Mouse (Mus musculus): ENCODE results near the gene Lyar. TPM values are rescaled to one million over a fixed set of nuclear protein-coding genes. Genes with fewer than 3 reads are reported as not detected.

The Lyar gene
- polyA plus RNA-seq, 1 experiment from 2014 or later, result 53.7 TPM

DNA sequence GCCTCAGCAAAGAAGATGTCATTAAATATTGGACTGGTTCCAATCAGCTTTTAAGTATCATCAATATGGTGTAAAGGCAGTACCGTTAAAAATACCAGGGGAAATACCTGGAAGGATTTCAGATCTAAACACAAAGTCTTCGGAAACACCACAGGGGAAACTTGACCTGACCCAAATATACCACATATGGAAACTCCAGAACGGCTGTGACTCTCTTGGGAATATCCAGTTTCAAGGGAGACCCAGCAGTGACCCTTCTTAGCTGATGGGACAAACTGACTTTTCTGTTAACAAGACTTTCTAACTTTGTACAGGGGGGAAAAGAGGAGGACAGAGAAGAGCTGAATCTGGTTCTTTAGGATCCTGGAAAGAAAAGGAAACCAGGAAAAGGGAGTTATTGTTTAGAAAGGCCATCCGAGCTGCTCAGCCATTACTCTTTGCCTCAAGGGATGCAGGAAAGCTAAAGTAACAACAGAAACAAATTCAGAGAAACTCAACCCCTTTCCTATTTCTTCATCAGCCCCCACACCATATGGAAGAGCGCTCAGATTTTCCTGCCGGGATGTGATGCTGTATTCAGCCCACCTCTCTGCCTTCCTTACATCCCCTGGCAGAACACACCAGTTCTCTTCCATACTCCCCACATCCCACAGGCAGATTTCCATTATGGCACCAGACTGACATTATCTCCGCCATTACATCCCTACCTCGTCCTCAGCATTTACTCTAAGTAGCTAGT lies 37.9 kb downstream of the Lyar start:
- no peak for ATAC-seq (replicated peaks)
- Histone ChIP-seq H3K27me3 (no peaks in the 10 kb centered on the region), H3K36me3 (peaks cover 9% of the 10 kb centered on the region; the same call in 1 of the 2 replicates), H3K9ac (replicated peaks) (no peak overlapping the region), H3K9me3 (no peaks in the 10 kb centered on the region), H3K4me2 (replicated peaks) (no peak overlapping the region), H3K4me1 (peaks cover 8% of the 10 kb centered on the region), H3K4me3 (no peak overlapping the region), H3K27ac (replicated peaks) (no peak overlapping the region)
- 90% methylated on average over 8 of the region's 8 CpGs for WGBS

DNA sequence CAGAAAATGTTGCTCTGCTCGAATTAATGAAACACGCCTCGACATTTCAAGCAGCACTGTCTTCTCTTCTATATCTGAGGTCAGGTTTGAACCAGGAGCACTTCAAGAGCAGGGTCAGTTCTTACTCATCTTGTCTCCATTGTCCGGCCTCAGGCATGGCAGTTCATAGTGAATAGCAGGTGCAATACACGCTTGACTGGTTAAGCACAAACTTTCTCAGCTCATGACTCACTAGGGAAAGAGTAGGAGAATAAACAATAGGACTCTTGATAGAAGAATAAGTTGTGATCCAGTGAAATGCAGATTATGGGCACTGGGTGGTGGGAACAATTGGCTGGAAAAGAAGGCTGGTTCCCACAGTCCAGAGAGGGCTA lies 38.5 kb downstream of the Lyar start:
- 87% methylated on average over 5 of the region's 5 CpGs for WGBS
- H3K4me1 ChIP-seq, result peaks cover 8% of the 10 kb centered on the region
- peaks cover 14% of the 10 kb centered on the region; the same call in 1 of the 2 replicates for H3K36me3 ChIP-seq
- H3K4me2 ChIP-seq (replicated peaks), result no peak overlapping the region
- no peak overlapping the region for H3K4me3 ChIP-seq
- H3K9ac ChIP-seq (replicated peaks), result no peak overlapping the region
- no peaks in the 10 kb centered on the region for H3K27me3 ChIP-seq
- H3K9me3 ChIP-seq, result no peaks in the 10 kb centered on the region
- H3K27ac ChIP-seq (replicated peaks), result no peak overlapping the region
- ATAC-seq (replicated peaks), result no peak

DNA sequence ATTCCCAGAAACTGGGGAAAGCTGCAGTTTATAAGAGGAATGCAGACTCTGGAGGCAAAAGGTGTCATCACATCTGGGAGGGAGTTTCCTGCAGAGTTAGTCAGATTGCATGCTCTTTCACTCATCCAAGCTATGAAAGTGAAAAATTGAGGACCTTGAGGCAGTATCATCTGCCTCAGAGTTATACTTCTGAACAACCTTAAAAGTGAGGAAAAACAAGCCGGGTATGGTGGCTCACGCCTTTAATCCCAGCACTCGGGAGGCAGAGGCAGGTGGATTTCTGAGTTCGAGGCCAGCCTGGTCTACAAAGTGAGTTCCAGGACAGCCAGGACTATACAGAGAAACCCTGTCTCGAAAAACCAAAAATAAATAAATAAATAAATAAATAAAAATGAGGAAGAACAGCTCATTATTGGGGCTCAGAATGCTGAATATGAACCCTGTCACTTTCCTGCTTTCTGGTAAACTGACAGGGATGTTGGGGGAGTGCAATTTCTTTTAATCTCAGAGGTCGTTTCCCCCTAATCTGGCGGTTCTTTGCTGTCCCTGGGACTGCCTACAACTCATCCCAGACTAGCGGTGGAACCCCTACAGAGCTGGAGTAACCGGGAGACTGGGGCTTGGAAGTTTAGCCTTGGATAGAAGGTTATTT lies 39.3 kb downstream of the Lyar start:
- WGBS, result 45% methylated on average over 9 of the region's 9 CpGs
- peaks cover 8% of the 10 kb centered on the region for H3K4me1 ChIP-seq
- ATAC-seq (replicated peaks), result peak; percentile 46
- no peaks in the 10 kb centered on the region for H3K9me3 ChIP-seq
- no peaks in the 10 kb centered on the region for H3K27me3 ChIP-seq
- H3K36me3 ChIP-seq, result peaks cover 23% of the 10 kb centered on the region
- peak overlapping the region; percentile 72 for H3K27ac ChIP-seq (replicated peaks)
- H3K4me3 ChIP-seq, result peak overlapping the region; percentile 62
- peak overlapping the region; percentile 88 for H3K4me2 ChIP-seq (replicated peaks)
- H3K9ac ChIP-seq (replicated peaks), result peak overlapping the region; percentile 78

DNA sequence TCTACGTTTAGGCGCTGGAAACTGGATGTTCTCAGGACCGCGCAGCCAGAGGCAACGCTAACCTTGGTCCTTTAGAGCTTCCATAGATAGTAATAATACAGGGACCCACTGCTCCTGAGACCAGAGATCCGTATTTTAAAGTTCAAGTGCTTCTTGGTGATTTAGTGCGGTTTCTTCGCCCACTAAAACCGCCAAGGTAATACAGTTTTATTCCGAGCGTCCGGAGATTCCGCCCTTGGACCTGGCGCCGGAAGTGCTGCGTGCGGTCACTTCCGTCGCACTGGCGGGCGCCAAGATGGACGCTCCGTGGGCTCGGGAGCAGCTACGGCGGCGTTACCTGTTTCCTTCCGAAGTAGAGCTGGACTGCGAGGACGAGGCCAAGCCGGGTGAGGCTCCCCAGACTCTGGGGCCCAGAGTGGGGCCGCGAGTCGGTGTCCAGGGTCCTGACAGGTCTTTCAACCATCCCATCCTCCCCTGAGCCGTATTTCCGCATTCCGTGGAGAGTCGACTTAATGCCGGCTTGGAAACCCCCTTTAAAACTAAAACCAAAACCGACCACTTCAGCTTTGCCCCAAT lies 39.9 kb downstream of the Lyar start, which contains the start of gene Tmem128:
Tmem128 (plus strand) TSS at position 79 of the 576 bp plus-strand sequence.
- ATAC-seq (replicated peaks), result peak; percentile 78
- Histone ChIP-seq H3K9ac (replicated peaks) (peak within 1 kb of the TSS; percentile 78), H3K4me1 (peaks cover 8% of the 10 kb centered on the region), H3K27ac (replicated peaks) (peak within 1 kb of the TSS; percentile 72), H3K27me3 (no peaks in the 10 kb centered on the region), H3K9me3 (no peaks in the 10 kb centered on the region), H3K4me2 (replicated peaks) (peak within 1 kb of the TSS; percentile 88), H3K4me3 (peak within 1 kb of the TSS; percentile 62), H3K36me3 (peaks cover 29% of the 10 kb centered on the region)
- WGBS, result under 1% methylated on average over 40 of the region's 40 CpGs

DNA sequence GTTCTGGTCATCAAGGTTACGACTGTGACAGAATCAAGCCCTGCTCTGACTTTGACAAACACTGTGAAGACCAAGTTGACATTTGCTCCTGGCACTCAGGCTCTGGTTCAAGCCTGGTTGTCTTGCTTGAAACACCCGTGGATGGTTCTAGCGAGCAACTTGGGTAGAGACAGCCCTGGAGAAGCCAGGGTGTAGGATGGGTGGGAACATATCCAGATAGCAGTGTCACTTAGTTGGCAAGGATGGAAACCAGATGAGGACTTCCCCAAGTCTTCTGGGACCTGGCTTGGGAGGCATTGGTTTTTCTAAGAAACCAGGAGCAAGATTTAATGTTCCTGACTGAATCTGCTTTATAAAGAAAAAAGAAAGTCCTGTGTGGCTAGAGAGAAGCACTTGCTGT lies 50.7 kb downstream of the Lyar start:
- H3K4me1 ChIP-seq, result no peaks in the 10 kb centered on the region
- H3K4me2 ChIP-seq (replicated peaks), result no peak overlapping the region
- H3K27me3 ChIP-seq, result peaks cover 19% of the 10 kb centered on the region
- no peak for ATAC-seq (replicated peaks)
- no peak overlapping the region for H3K9ac ChIP-seq (replicated peaks)
- H3K27ac ChIP-seq (replicated peaks), result no peak overlapping the region
- 84% methylated on average over 3 of the region's 3 CpGs for WGBS
- H3K4me3 ChIP-seq, result no peak overlapping the region
- no peaks in the 10 kb centered on the region for H3K9me3 ChIP-seq
- H3K36me3 ChIP-seq, result peaks cover 34% of the 10 kb centered on the region

DNA sequence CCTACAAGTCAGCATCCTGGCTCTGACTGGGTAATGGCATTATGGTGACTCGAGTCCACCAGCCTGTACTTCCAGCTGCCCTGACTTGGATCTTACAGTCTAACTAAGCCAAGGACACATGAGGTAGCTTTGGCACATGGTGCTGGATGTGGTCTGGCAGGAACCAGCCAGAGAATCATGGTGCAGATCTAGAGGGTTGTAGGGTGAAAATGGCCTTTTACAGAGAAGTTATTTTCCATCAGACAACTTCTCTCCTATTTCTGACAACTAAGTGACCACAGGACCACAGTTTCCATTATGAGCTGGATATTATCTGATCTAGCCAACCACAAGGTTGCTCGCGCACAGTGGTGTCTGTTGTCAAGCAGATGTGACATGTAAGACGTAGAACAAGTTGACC lies 53.6 kb downstream of the Lyar start:
- H3K9ac ChIP-seq (replicated peaks), result no peak overlapping the region
- no peaks in the 10 kb centered on the region for H3K9me3 ChIP-seq
- H3K4me1 ChIP-seq, result peaks cover 18% of the 10 kb centered on the region
- H3K27ac ChIP-seq (replicated peaks), result no peak overlapping the region
- no peak overlapping the region for H3K4me2 ChIP-seq (replicated peaks)
- H3K4me3 ChIP-seq, result no peak overlapping the region
- H3K36me3 ChIP-seq, result peaks cover 13% of the 10 kb centered on the region; the same call in 1 of the 2 replicates
- ATAC-seq (replicated peaks), result no peak
- WGBS, result 89% methylated on average over 4 of the region's 4 CpGs
- H3K27me3 ChIP-seq, result peaks cover 46% of the 10 kb centered on the region

DNA sequence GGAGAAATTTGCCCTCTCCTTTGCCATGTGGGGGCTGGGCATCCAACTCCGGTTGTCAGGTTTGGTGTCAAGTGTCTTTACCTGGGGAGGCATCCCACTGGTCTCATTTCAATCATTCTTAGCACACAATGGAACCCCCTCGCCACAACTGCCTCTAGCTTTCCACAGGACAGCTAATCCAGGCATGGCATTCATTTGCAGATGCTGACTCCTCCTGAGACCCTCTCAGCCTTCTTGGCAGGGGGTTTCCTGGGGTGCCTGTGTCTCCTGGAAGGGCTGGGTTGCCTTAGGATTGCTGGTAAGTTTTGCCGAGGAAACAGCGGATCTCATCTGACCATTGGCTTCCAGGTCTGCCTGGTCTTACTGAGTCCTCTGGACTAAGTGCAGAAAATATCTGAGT lies 55.5 kb downstream of the Lyar start, which contains the start of gene Otop1:
Otop1 (plus strand) TSS at position 202 of the 400 bp plus-strand sequence.
- ATAC-seq (replicated peaks), result no peak
- 7% methylated on average over 4 of the region's 4 CpGs for WGBS
- H3K27ac ChIP-seq (replicated peaks), result no peak within 1 kb of the TSS

DNA sequence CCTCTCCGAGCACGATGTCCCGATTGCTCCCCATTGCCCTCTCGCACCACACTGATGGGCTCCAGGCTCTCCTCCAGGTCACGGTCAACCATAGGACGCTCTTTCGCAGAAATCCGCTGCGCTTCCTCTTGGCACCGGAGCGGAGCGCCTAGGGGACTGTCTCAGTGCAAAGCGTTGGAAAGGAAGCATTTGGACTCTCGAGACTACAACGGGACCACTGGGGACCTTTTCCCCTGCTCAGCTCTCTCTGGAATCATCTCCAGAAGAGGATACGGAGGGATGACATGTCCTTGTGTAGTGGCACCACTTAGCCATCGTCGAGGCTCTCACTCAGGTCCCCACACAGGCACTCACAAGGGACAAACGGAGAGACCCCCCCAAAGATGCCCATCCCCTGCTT lies 56.2 kb downstream of the Lyar start:
- H3K27me3 ChIP-seq, result peaks cover 60% of the 10 kb centered on the region
- peak overlapping the region; percentile 13 for H3K4me3 ChIP-seq
- H3K4me1 ChIP-seq, result peaks cover 18% of the 10 kb centered on the region
- no peak for ATAC-seq (replicated peaks)
- no peak overlapping the region for H3K9ac ChIP-seq (replicated peaks)
- H3K36me3 ChIP-seq, result peaks cover 3% of the 10 kb centered on the region; the same call in 1 of the 2 replicates
- no peak overlapping the region for H3K27ac ChIP-seq (replicated peaks)
- 0% methylated on average over 19 of the region's 19 CpGs for WGBS
- peak overlapping the region; percentile 11 for H3K4me2 ChIP-seq (replicated peaks)
- H3K9me3 ChIP-seq, result no peaks in the 10 kb centered on the region

More for the DNA sequence above, 55.5 kb downstream of the Lyar start, which contains the start of gene Otop1:
- Histone ChIP-seq H3K4me2 (replicated peaks) (peak within 1 kb of the TSS; percentile 50), H3K9ac (replicated peaks) (no peak within 1 kb of the TSS), H3K4me3 (peak within 1 kb of the TSS; percentile 13), H3K27me3 (peaks cover 60% of the 10 kb centered on the region), H3K4me1 (peaks cover 18% of the 10 kb centered on the region), H3K36me3 (peaks cover 10% of the 10 kb centered on the region; the same call in 1 of the 2 replicates), H3K9me3 (no peaks in the 10 kb centered on the region)

DNA sequence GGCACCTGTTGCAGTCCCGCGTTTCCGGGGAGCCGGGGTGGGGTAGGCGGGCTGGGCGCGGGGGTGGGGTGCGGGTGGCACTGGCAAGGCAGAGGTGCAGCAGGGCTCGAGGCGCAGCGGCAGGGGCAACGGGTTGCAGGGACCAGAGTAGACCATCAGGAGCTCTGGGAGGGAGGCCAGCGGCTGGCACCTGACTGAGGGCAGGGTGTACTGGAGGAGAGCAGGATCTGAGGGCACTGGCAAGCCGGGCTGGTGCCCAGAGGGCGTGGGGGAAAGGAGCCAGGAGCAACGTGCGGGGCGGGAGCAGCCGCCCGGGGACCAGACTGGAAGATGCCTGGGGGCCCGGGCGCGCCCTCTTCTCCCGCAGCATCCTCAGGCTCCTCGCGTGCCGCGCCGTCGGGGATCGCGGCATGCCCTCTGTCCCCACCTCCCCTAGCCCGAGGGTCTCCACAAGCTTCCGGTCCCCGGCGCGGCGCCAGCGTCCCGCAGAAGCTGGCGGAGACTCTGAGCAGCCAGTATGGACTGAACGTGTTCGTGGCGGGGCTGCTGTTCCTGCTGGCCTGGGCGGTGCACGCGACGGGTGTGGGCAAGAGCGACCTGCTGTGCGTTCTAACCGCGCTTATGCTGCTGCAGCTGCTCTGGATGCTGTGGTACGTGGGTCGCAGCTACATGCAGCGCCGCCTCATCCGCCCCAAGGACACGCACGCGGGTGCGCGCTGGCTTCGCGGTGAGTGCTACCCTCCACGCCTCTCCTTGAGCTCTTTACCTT lies 57.0 kb downstream of the Lyar start:
- Histone ChIP-seq H3K27ac (replicated peaks) (no peak overlapping the region), H3K36me3 (no peaks in the 10 kb centered on the region), H3K9me3 (no peaks in the 10 kb centered on the region), H3K27me3 (peaks cover 60% of the 10 kb centered on the region), H3K4me1 (peaks cover 18% of the 10 kb centered on the region), H3K4me2 (replicated peaks) (peak overlapping the region; percentile 50), H3K9ac (replicated peaks) (peak overlapping the region; percentile 23; the same call in 1 of the 2 replicates), H3K4me3 (peak overlapping the region; percentile 37)
- ATAC-seq (replicated peaks), result peak; percentile 56; the same call in 1 of the 2 replicates
- under 1% methylated on average over 52 of the region's 65 CpGs for WGBS

DNA sequence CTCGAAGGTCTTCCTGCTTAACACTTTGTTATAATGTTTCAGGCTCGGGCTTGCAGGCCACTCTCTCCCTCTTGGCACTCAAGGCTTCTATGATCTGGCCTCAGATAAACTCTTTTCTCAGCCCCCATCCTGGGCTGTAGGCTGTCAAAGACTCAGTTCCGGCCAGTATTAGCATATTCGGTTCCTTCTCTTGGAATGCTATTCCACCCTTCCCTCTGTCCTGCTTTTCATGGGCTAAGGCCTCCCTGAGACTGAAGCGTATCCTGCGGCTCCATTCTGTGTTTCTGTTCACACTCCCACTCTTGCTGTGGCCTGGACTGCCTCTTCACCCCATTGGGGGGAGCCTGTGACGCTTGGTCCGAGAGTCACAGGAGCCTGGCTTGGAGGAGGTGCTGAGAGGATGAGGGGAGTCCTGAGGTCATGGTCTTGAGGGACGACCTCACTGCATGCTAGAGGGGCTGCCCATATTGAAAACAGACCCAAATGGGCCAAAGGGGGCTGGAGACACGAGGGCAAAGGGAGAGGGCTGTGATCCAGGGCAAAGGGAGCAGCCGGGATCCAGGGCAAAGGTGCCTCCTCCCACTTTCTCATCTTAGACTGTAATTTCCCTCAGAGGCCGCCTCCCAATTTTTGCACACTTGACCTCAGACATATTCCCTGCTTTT lies 57.8 kb downstream of the Lyar start:
- WGBS, result 22% methylated on average over 12 of the region's 12 CpGs
- peaks cover 18% of the 10 kb centered on the region for H3K4me1 ChIP-seq
- ATAC-seq (replicated peaks), result no peak
- H3K27me3 ChIP-seq, result peaks cover 60% of the 10 kb centered on the region
- H3K4me2 ChIP-seq (replicated peaks), result peak overlapping the region; percentile 50
- H3K4me3 ChIP-seq, result peak overlapping the region; percentile 37
- H3K9me3 ChIP-seq, result no peaks in the 10 kb centered on the region
- H3K9ac ChIP-seq (replicated peaks), result peak overlapping the region; percentile 23; the same call in 1 of the 2 replicates
- H3K27ac ChIP-seq (replicated peaks), result no peak overlapping the region
- H3K36me3 ChIP-seq, result no peaks in the 10 kb centered on the region

DNA sequence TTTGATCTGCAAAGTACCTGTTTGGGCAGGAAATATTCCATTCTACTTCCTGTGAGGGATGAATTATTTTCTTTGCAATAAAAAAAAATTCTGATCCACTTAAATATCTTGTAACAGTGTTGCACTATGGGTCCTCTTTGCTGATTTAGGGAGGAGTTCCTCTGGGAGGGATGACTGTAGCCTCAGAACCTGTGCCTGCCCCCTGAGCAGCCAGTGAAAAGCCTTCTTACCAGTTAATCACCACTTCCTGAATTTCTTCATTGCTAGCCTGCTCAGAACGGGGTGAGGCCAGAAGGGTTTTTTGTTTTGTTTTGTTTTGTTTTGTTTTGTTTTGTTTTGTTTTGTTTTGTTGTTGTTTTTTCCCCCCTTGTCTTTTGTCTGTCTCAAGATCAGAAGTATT lies 59.8 kb downstream of the Lyar start:
- ATAC-seq (replicated peaks), result no peak
- Histone ChIP-seq H3K4me3 (no peak overlapping the region), H3K27me3 (peaks cover 49% of the 10 kb centered on the region)

More for the DNA sequence above, 59.8 kb downstream of the Lyar start:
- H3K9me3 ChIP-seq, result no peaks in the 10 kb centered on the region
- H3K4me2 ChIP-seq (replicated peaks), result no peak overlapping the region
- peaks cover 18% of the 10 kb centered on the region for H3K4me1 ChIP-seq
- no peak overlapping the region for H3K27ac ChIP-seq (replicated peaks)
- H3K9ac ChIP-seq (replicated peaks), result no peak overlapping the region
- no peaks in the 10 kb centered on the region for H3K36me3 ChIP-seq
- WGBS, result 35% methylated on average over 1 of the region's 1 CpGs

Data from forebrain, embryonic 15.5 days (tissue).